Comparison of ENCODE assay signal across 8 mouse cellular contexts in the genomic region with DNA sequence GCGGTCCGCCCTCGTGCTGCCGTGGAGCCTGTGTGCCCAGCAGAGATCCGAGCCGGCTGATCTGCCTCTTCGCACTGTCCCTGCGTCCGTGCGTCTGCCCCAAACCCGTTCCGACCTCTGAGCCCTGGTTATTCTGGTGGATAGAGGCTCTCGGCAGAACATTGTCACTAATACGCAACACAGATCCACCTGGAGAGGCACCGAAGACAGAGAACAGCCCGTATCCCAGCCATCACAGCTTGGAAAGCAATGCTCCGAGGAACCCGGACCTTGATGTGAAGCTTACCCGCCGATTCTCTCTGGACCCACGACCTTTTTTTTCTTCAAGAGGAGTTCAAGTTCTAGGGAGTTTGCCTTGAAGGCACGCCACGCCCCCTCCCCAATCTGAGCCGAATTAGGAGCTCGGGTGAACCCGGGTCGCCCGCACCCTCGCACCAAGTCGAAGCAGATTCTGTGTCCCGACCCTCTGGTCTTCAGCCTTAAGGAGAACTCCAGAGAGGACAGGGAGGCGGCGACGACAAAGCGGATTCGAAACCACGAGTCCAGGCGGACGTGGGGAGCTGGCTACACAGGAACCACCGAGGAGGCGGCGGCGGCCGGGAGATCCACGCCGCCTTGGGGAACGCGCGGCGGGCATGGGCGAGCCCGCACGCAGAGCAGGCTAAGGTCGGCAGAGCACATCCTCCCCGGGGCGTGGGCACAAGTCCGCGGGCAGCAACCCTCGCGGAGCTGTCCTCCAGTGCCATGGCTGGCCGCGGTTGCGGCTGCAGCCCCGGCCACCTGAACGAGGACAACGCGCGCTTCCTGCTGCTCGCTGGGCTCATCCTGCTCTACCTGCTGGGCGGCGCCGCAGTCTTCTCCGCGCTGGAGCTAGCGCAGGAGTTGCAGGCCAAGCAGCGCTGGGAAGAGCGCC. TPM values are rescaled to one million over a fixed set of nuclear protein-coding genes. Genes with fewer than 3 reads are reported as not detected.
DNase-seq lines count a peak whose midpoint lies in the region; ATAC-seq and TF ChIP-seq lines count a peak whose summit lies in the region.

No protein-coding gene starts in this region.

- DNase-seq in cerebellum, adult 2 months: peak; percentile 23 to 36
- DNase-seq in cerebellum, adult 11-12 months: no peak
- DNase-seq in embryo, embryonic 11 days: peak; percentile 60
- peak; percentile 45 for DNase-seq in kidney, postnatal 14 days
- peak; percentile 23 for DNase-seq in lung, postnatal 36 days
- peak; percentile 48 to 53 for DNase-seq in right cerebral cortex, postnatal 10 days (ENCODE audit: low spot score in 2 of 2)

- peak; percentile 47; the same call in 1 of the 2 replicates for ATAC-seq in heart, embryonic 11.5 days (replicated peaks; ENCODE audit: insufficient number of reproducible peaks, low FRiP score, low TSS enrichment)

- no peak for TF ChIP-seq EP300 in ES-Bruce4 (IDR thresholded peaks at IDR 0.05; ENCODE audit: insufficient read depth, low read depth, low read length)

- H3K27ac ChIP-seq in cerebellum, adult 2 months (ENCODE audit: insufficient read depth, low read length): no peak overlapping the region
- H3K27ac ChIP-seq in ES-Bruce4 (ENCODE audit: insufficient read depth, low read length): no peak overlapping the region
- H3K27ac ChIP-seq in heart, embryonic 11.5 days (ENCODE audit: low read depth, low read length): no peak overlapping the region

- H3K4me2 ChIP-seq in heart, embryonic 11.5 days: peak overlapping the region; percentile 86

- under 1% methylated on average over 77 of the region's 77 CpGs for WGBS in cerebellum, adult 2 months
- under 1% methylated on average over 76 of the region's 77 CpGs for WGBS in heart, embryonic 11.5 days (ENCODE audit: insufficient replicate concordance)

- no peaks in the 10 kb centered on the region for H3K9me3 ChIP-seq in ES-Bruce4 (replicated peaks; ENCODE audit: control insufficient read depth, insufficient read depth, low read length, poor library complexity, severe bottlenecking)
- H3K9me3 ChIP-seq in heart, embryonic 11.5 days (replicated peaks; ENCODE audit: control insufficient read depth, low read length): no peaks in the 10 kb centered on the region

- peaks cover 4% of the 10 kb centered on the region; the same call in 1 of the 2 replicates for H3K4me1 ChIP-seq in cerebellum, adult 2 months (ENCODE audit: control insufficient read depth, insufficient read depth, low read length)
- H3K4me1 ChIP-seq in ES-Bruce4 (ENCODE audit: control insufficient read depth, insufficient read depth, low read length): no peaks in the 10 kb centered on the region
- H3K4me1 ChIP-seq in heart, embryonic 11.5 days (ENCODE audit: control insufficient read depth, insufficient read depth, low read length): peaks cover 15% of the 10 kb centered on the region

- no peak for TF ChIP-seq POLR2A in cerebellum, adult 2 months (IDR thresholded peaks at IDR 0.05; ENCODE audit: borderline replicate concordance, insufficient read depth, low read length)
- TF ChIP-seq POLR2A in ES-Bruce4 (IDR thresholded peaks at IDR 0.05; ENCODE audit: insufficient read depth, low read length): no peak

- H3K27me3 ChIP-seq in cerebellum, adult 2 months (ENCODE audit: control insufficient read depth, insufficient read depth, low read length): no peaks in the 10 kb centered on the region
- peaks cover 14% of the 10 kb centered on the region for H3K27me3 ChIP-seq in ES-Bruce4 (ENCODE audit: control insufficient read depth, insufficient read depth, low read length, poor library complexity, severe bottlenecking)
- H3K27me3 ChIP-seq in heart, embryonic 11.5 days (ENCODE audit: control insufficient read depth, insufficient read depth, low read length): peaks cover 64% of the 10 kb centered on the region

- H3K36me3 ChIP-seq in ES-Bruce4 (ENCODE audit: control insufficient read depth, insufficient read depth, low read length, poor library complexity, severe bottlenecking): no peaks in the 10 kb centered on the region
- no peaks in the 10 kb centered on the region for H3K36me3 ChIP-seq in heart, embryonic 11.5 days (ENCODE audit: control insufficient read depth, insufficient read depth, low read length)

- H3K9ac ChIP-seq in ES-Bruce4 (ENCODE audit: low read depth, poor library complexity, severe bottlenecking): peak overlapping the region; percentile 7
- H3K9ac ChIP-seq in heart, embryonic 11.5 days (ENCODE audit: low read depth, low read length): peak overlapping the region; percentile 22; the same call in 1 of the 2 replicates

- H3K4me3 ChIP-seq in cerebellum, adult 2 months (replicated peaks; ENCODE audit: insufficient read depth, low read depth, low read length): peak overlapping the region; percentile 37
- H3K4me3 ChIP-seq in ES-Bruce4 (ENCODE audit: low read depth, low read length): peak overlapping the region; percentile 54
- peak overlapping the region; percentile 49 for H3K4me3 ChIP-seq in heart, embryonic 11.5 days (ENCODE audit: low read depth, low read length)

- no peak for TF ChIP-seq CTCF in cerebellum, adult 2 months (IDR thresholded peaks at IDR 0.05; ENCODE audit: borderline replicate concordance, insufficient read depth, low read depth, low read length)
- no peak for TF ChIP-seq CTCF in ES-Bruce4 (IDR thresholded peaks at IDR 0.05; ENCODE audit: low read depth, low read length)

RNA-seq across cellular contexts. Expression of gene Kcnk13, which starts 1.2 kb away (rescaled TPM):
- 7.1 and 9.2 TPM in 2 replicates for polyA plus RNA-seq in cerebellum, adult 2 months (2012; rRNA removed)
- not detected in 2 replicates for polyA plus RNA-seq in ES-Bruce4 (2011; ENCODE audit: insufficient read depth, insufficient read length, low read depth, missing spikeins)
- 0.17 and 0.37 TPM in 2 replicates for polyA plus RNA-seq in heart, embryonic 11.5 days (2014; fragmentation: Nextera tagmentation; extraction: Ambion mirVana)
